In the genomic region with DNA sequence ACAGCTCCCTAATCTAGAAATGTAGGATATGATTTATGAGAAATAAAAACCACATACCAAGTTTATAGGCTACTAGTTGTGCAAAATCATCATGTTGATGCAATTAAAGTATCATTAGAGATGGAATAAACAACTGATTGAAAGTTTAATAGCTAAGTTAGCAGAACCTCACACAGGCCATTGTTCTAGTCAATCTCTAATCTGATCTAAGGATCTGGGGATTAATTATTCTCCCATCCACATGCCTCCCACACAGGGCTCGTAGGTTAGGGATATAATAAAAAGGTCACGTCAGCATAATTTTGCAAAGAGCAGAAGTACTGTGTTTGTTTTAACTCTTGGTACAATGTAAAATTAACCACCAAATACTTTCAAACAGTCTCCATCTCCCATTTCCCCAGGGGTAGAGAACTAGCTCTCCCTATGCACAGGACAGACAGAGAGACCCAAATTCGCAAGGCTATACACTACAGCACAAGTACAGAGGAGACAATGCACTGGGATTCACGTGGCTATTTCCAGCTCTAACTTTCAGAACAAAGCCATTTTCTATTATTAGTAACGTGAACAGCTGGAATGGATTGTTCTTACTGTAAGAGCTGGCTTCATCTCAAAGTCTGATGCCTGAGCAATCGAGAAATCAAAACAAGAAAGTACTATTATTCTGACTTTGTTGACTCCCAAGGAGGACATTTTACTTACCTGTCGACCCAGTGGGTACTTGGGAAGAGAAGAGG, we compare ENCODE assay signal across 23 mouse cellular contexts. TPM values are rescaled to one million over a fixed set of nuclear protein-coding genes. Genes with fewer than 3 reads are reported as not detected.
A peak's percentile ranks its signal among the peaks of the same experiment; 100 is the strongest.
DNase-seq lines count a peak whose midpoint lies in the region; ATAC-seq and TF ChIP-seq lines count a peak whose summit lies in the region.
"Had no signal": no experiment of that assay in that cellular context is flagged by ENCODE, and none has a peak within 500 bp of the region (broad histone marks: within the 10 kb centered on the region; RNA-seq: fewer than 3 reads in every experiment).

No protein-coding gene starts in this region.

- H3K27ac ChIP-seq in heart, adult 2 months, result peak overlapping the region; percentile 24
- peak overlapping the region; percentile 89 for H3K27ac ChIP-seq in kidney, adult 2 months (ENCODE audit: insufficient read depth, low read depth, low read length)
- H3K27ac ChIP-seq in lung, embryonic 14.5 days (ENCODE audit: low read depth), result no peak overlapping the region
- no peak overlapping the region for H3K27ac ChIP-seq in limb, embryonic 14.5 days (replicated peaks; ENCODE audit: low read depth, low read length)
- no peak overlapping the region for H3K27ac ChIP-seq in forebrain, embryonic 11.5 days (ENCODE audit: low read depth, low read length)
- H3K27ac ChIP-seq: forebrain, embryonic 15.5 days; hindbrain, embryonic 10.5 days; hindbrain, postnatal 0 days; liver, embryonic 12.5 days; neural tube, embryonic 12.5 days had no signal

- no peaks in the 10 kb centered on the region for H3K9me3 ChIP-seq in lung, embryonic 14.5 days (ENCODE audit: low read depth, low read length)
- no peaks in the 10 kb centered on the region for H3K9me3 ChIP-seq in limb, embryonic 14.5 days (ENCODE audit: control insufficient read depth, low read length)
- no peaks in the 10 kb centered on the region for H3K9me3 ChIP-seq in forebrain, embryonic 11.5 days (ENCODE audit: control insufficient read depth, low read length)
- H3K9me3 ChIP-seq: forebrain, embryonic 15.5 days; hindbrain, embryonic 10.5 days; liver, embryonic 12.5 days; neural tube, embryonic 12.5 days had no signal

- no peak overlapping the region for H3K4me3 ChIP-seq in heart, adult 2 months
- H3K4me3 ChIP-seq in kidney, adult 2 months (ENCODE audit: insufficient read depth, low read depth, low read length), result no peak overlapping the region
- no peak overlapping the region for H3K4me3 ChIP-seq in lung, embryonic 14.5 days (ENCODE audit: low read depth, low read length)
- H3K4me3 ChIP-seq in limb, embryonic 14.5 days (replicated peaks; ENCODE audit: low read length), result no peak overlapping the region
- H3K4me3 ChIP-seq in forebrain, embryonic 11.5 days (ENCODE audit: low read depth, low read length), result no peak overlapping the region
- H3K4me3 ChIP-seq: forebrain, embryonic 15.5 days; hindbrain, embryonic 10.5 days; liver, embryonic 12.5 days; neural tube, embryonic 12.5 days had no signal

- H3K4me2 ChIP-seq in lung, embryonic 14.5 days, result no peak overlapping the region
- no peak overlapping the region for H3K4me2 ChIP-seq in limb, embryonic 14.5 days (replicated peaks; ENCODE audit: low read depth, low read length, severe bottlenecking)
- H3K4me2 ChIP-seq in forebrain, embryonic 11.5 days (ENCODE audit: low read depth, low read length, severe bottlenecking), result no peak overlapping the region
- H3K4me2 ChIP-seq: forebrain, embryonic 15.5 days; liver, embryonic 12.5 days; midbrain, embryonic 11.5 days; neural tube, embryonic 12.5 days had no signal

- ATAC-seq in lung, embryonic 14.5 days (ENCODE audit: insufficient read depth), result no peak
- ATAC-seq in limb, embryonic 14.5 days (ENCODE audit: low FRiP score, low read depth), result no peak
- ATAC-seq in forebrain, embryonic 11.5 days (replicated peaks; ENCODE audit: low FRiP score), result no peak
- ATAC-seq: forebrain, embryonic 15.5 days; hindbrain, postnatal 0 days; intestine, postnatal 0 days; liver, embryonic 12.5 days had no signal

- H3K27me3 ChIP-seq in heart, adult 2 months (ENCODE audit: control insufficient read depth, insufficient read depth, low read length), result no peaks in the 10 kb centered on the region
- H3K27me3 ChIP-seq in kidney, adult 2 months (replicated peaks; ENCODE audit: control insufficient read depth, insufficient read depth, low read length), result no peaks in the 10 kb centered on the region
- no peaks in the 10 kb centered on the region for H3K27me3 ChIP-seq in lung, embryonic 14.5 days (ENCODE audit: insufficient read depth, low read length)
- no peaks in the 10 kb centered on the region for H3K27me3 ChIP-seq in limb, embryonic 14.5 days (ENCODE audit: control insufficient read depth, insufficient read depth, low read length)
- H3K27me3 ChIP-seq in forebrain, embryonic 11.5 days (ENCODE audit: control insufficient read depth, insufficient read depth, low read length), result no peaks in the 10 kb centered on the region
- H3K27me3 ChIP-seq: CH12.LX; forebrain, embryonic 15.5 days; liver, embryonic 12.5 days; neural tube, embryonic 12.5 days had no signal

- no peak for TF ChIP-seq POLR2A in heart, adult 2 months (IDR thresholded peaks at IDR 0.05; ENCODE audit: insufficient read depth, low read depth, low read length)
- no peak for TF ChIP-seq POLR2A in kidney, adult 2 months (IDR thresholded peaks at IDR 0.05; ENCODE audit: low read depth, low read length)
- TF ChIP-seq POLR2A in limb, embryonic 14.5 days (IDR thresholded peaks at IDR 0.05; ENCODE audit: borderline replicate concordance, extremely low read depth, insufficient read depth, insufficient read length), result no peak

- no peaks in the 10 kb centered on the region for H3K79me2 ChIP-seq in heart, adult 2 months (replicated peaks; ENCODE audit: control insufficient read depth, insufficient read depth, low read length)

- TF ChIP-seq EP300 in heart, adult 2 months (IDR thresholded peaks at IDR 0.05; ENCODE audit: insufficient read depth, low read depth, low read length), result no peak

- H3K4me1 ChIP-seq in heart, adult 2 months (ENCODE audit: control insufficient read depth, insufficient read depth, low read length), result peaks cover 5% of the 10 kb centered on the region; the same call in 1 of the 2 replicates
- H3K4me1 ChIP-seq in kidney, adult 2 months (ENCODE audit: control insufficient read depth, insufficient read depth, low read length), result peaks cover 17% of the 10 kb centered on the region
- no peaks in the 10 kb centered on the region for H3K4me1 ChIP-seq in lung, embryonic 14.5 days (ENCODE audit: insufficient read depth)
- no peaks in the 10 kb centered on the region for H3K4me1 ChIP-seq in limb, embryonic 14.5 days (ENCODE audit: control insufficient read depth, insufficient read depth, low read length)
- H3K4me1 ChIP-seq in forebrain, embryonic 11.5 days (replicated peaks; ENCODE audit: control insufficient read depth, insufficient read depth, low read length), result no peaks in the 10 kb centered on the region
- H3K4me1 ChIP-seq: forebrain, embryonic 15.5 days; hindbrain, embryonic 10.5 days; neural tube, embryonic 12.5 days had no signal

- no peak for DNase-seq in heart, adult 2 months
- no peak for DNase-seq in heart, postnatal 14 days
- DNase-seq in kidney, adult 2 months, result peak; percentile 78
- no peak for DNase-seq in kidney, postnatal 14 days
- DNase-seq in lung, embryonic 14.5 days, result peak; percentile 14
- DNase-seq in lung, postnatal 14 days, result no peak
- peak; percentile 58 for DNase-seq in limb, embryonic 14.5 days (ENCODE audit: low spot score)
- no peak for DNase-seq in forebrain, embryonic 11.5 days (ENCODE audit: low spot score)
- DNase-seq: adrenal gland, postnatal 36 days; cerebellum, adult 18-20 months; cerebellum, postnatal 25 days; gastrocnemius, postnatal 14 days; left cerebral cortex, postnatal 4 days; lung, adult 2 months; right cerebral cortex, postnatal 4 days had no signal

- intact Hi-C loops in heart, adult 2 months (cut with DNase I), result no loop called here
- intact Hi-C loops in heart, postnatal 14 days (cut with DNase I), result no loop called here

- TF ChIP-seq CTCF in heart, adult 2 months (IDR thresholded peaks at IDR 0.05), result no peak
- TF ChIP-seq CTCF in kidney, adult 2 months (conservative IDR thresholded peaks at IDR 0.05; ENCODE audit: insufficient read depth, insufficient read length, low read depth, low read length), result no peak
- no peak for TF ChIP-seq CTCF in lung, embryonic 14.5 days (IDR thresholded peaks at IDR 0.05; ENCODE audit: low read depth)

- 19% methylated on average over 7 of the region's 7 CpGs for WGBS in heart, adult 2 months
- 31% methylated on average over 7 of the region's 7 CpGs for WGBS in kidney, adult 2 months
- 70% methylated on average over 7 of the region's 7 CpGs for WGBS in lung, embryonic 14.5 days
- WGBS in limb, embryonic 14.5 days, result 73% methylated on average over 7 of the region's 7 CpGs
- 90% methylated on average over 7 of the region's 7 CpGs for WGBS in forebrain, embryonic 11.5 days

- H3K36me3 ChIP-seq in heart, adult 2 months (ENCODE audit: control insufficient read depth, insufficient read depth, low read length), result peaks cover 15% of the 10 kb centered on the region
- peaks cover 3% of the 10 kb centered on the region for H3K36me3 ChIP-seq in kidney, adult 2 months (ENCODE audit: control insufficient read depth, insufficient read depth, low read length)
- H3K36me3 ChIP-seq in lung, embryonic 14.5 days (ENCODE audit: insufficient read depth), result peaks cover 58% of the 10 kb centered on the region
- H3K36me3 ChIP-seq in limb, embryonic 14.5 days (ENCODE audit: control insufficient read depth, insufficient read depth, low read length), result peaks cover 53% of the 10 kb centered on the region
- peaks cover 9% of the 10 kb centered on the region; the same call in 1 of the 2 replicates for H3K36me3 ChIP-seq in forebrain, embryonic 11.5 days (ENCODE audit: control insufficient read depth, insufficient read depth, low read length)

- no peak overlapping the region for H3K9ac ChIP-seq in heart, adult 2 months (ENCODE audit: low read depth, low read length)
- no peak overlapping the region for H3K9ac ChIP-seq in lung, embryonic 14.5 days
- no peak overlapping the region for H3K9ac ChIP-seq in limb, embryonic 14.5 days (ENCODE audit: low read depth, low read length, severe bottlenecking)
- H3K9ac ChIP-seq in forebrain, embryonic 11.5 days (ENCODE audit: low read length), result no peak overlapping the region
- H3K9ac ChIP-seq: forebrain, embryonic 15.5 days; liver, embryonic 12.5 days; neural tube, embryonic 12.5 days had no signal

RNA-seq across cellular contexts. Expression of a gene that starts 29.7 kb away (rescaled TPM):
- total RNA-seq in heart, adult 2 months (2021), result 10 to 100 TPM; 28.5 to 34.3 TPM
- 17.1 and 37.5 TPM in 2 replicates for polyA plus RNA-seq in heart, adult 2 months (2012; rRNA removed)
- 10 to 100 TPM; 38.4 to 39.7 TPM for total RNA-seq in heart, postnatal 14 days (2021)
- 16.6 and 18.7 TPM in 2 replicates for polyA plus RNA-seq in kidney, adult 2 months (2012; rRNA removed)
- 105 and 108 TPM in 2 replicates for polyA plus RNA-seq in lung, embryonic 14.5 days (2014; fragmentation: Nextera tagmentation; extraction: Ambion mirVana)
- polyA plus RNA-seq in limb, embryonic 14.5 days (2012; rRNA removed), result 56.9 and 59.4 TPM in 2 replicates
- polyA plus RNA-seq in limb, embryonic 14.5 days (2014; fragmentation: Nextera tagmentation; extraction: Ambion mirVana), result 93.3 and 94.0 TPM in 2 replicates
- polyA plus RNA-seq in forebrain, embryonic 11.5 days (2014; fragmentation: Nextera tagmentation; extraction: Ambion mirVana), result 123 and 133 TPM in 2 replicates

RNA-seq across cellular contexts. Expression of a gene that starts 29.7 kb away (rescaled TPM):
- 10 to 100 TPM; 23.6 to 24.9 TPM for total RNA-seq in heart, adult 2 months (2021)
- polyA plus RNA-seq in heart, adult 2 months (2012; rRNA removed), result 10.1 and 19.8 TPM in 2 replicates
- total RNA-seq in heart, postnatal 14 days (2021), result 10 to 100 TPM; 30.9 to 31.1 TPM
- polyA plus RNA-seq in kidney, adult 2 months (2012; rRNA removed), result 17.8 and 21.2 TPM in 2 replicates
- polyA plus RNA-seq in lung, embryonic 14.5 days (2014; fragmentation: Nextera tagmentation; extraction: Ambion mirVana), result 57.5 and 61.8 TPM in 2 replicates
- polyA plus RNA-seq in limb, embryonic 14.5 days (2012; rRNA removed), result 30.4 and 42.3 TPM in 2 replicates
- polyA plus RNA-seq in limb, embryonic 14.5 days (2014; fragmentation: Nextera tagmentation; extraction: Ambion mirVana), result 54.0 and 62.9 TPM in 2 replicates
- polyA plus RNA-seq in forebrain, embryonic 11.5 days (2014; fragmentation: Nextera tagmentation; extraction: Ambion mirVana), result 73.8 and 82.5 TPM in 2 replicates

RNA-seq across cellular contexts. Expression of a gene that starts 34.3 kb away (rescaled TPM):
- 10 to 100 TPM; 54.5 to 62.4 TPM for total RNA-seq in heart, adult 2 months (2021)
- 23.8 and 36.1 TPM in 2 replicates for polyA plus RNA-seq in heart, adult 2 months (2012; rRNA removed)
- 10 to 100 TPM; 55.5 to 56.6 TPM for total RNA-seq in heart, postnatal 14 days (2021)
- polyA plus RNA-seq in kidney, adult 2 months (2012; rRNA removed), result 24.6 and 25.6 TPM in 2 replicates
- 56.1 and 60.0 TPM in 2 replicates for polyA plus RNA-seq in lung, embryonic 14.5 days (2014; fragmentation: Nextera tagmentation; extraction: Ambion mirVana)
- polyA plus RNA-seq in limb, embryonic 14.5 days (2012; rRNA removed), result 80.9 and 84.1 TPM in 2 replicates
- 55.3 and 65.7 TPM in 2 replicates for polyA plus RNA-seq in limb, embryonic 14.5 days (2014; fragmentation: Nextera tagmentation; extraction: Ambion mirVana)
- polyA plus RNA-seq in forebrain, embryonic 11.5 days (2014; fragmentation: Nextera tagmentation; extraction: Ambion mirVana), result 91.0 and 91.6 TPM in 2 replicates

Comparison
In these comparisons a context has a peak if more than half of its experiments do, and no peak if none do; other contexts are left out.
1. DNase-seq: peak in kidney, adult 2 months (single experiment), lung, embryonic 14.5 days (single experiment) and limb, embryonic 14.5 days (single experiment); none in heart, adult 2 months (0 of 2), heart, postnatal 14 days (0 of 2), kidney, postnatal 14 days (single experiment), lung, postnatal 14 days (single experiment) and forebrain, embryonic 11.5 days (single experiment).
2. H3K27ac ChIP-seq: peak in heart, adult 2 months (single experiment) and kidney, adult 2 months (single experiment); none in lung, embryonic 14.5 days (single experiment), limb, embryonic 14.5 days (single experiment) and forebrain, embryonic 11.5 days (single experiment).